Mouse (Mus musculus): ENCODE measurements at regions not wholly inside any gene's neighbourhood (a gene's known extent, or its start where the extent isn't known, plus 50 kb on each side); places are given as distances from the start of the nearest gene placed in this dataset.

DNA sequence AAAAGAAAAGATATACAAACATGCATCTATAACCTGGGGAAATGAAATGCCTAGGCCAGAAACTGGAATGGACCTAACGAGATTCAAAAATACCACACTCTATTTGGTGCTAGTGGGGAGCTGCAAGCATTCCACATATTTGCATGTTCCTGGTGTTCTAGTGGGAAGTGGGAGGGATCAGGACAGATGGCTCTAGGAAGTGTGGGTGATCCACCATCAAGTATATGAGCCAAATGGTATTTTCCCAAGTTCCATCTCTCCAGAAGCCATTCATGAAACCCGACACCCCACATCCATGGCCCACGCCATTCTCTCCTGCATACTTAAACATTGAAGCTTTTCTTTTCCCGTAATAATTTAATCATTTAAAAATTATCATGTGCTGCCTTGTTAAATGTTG, 218.2 kb downstream of the Qdpr start:
- Histone ChIP-seq H3K27me3 (ENCODE audit: control insufficient read depth, insufficient read depth, low read depth, low read length) (no peaks in the 10 kb centered on the region), H3K9me3 (ENCODE audit: control insufficient read depth, low read length) (no peaks in the 10 kb centered on the region), H3K36me3 (ENCODE audit: control insufficient read depth, insufficient read depth, low read length) (no peaks in the 10 kb centered on the region), H3K9ac (ENCODE audit: low read length) (no peak overlapping the region), H3K4me3 (ENCODE audit: low read length) (no peak overlapping the region), H3K4me2 (ENCODE audit: low read depth, low read length) (no peak overlapping the region), H3K27ac (ENCODE audit: low read length) (no peak overlapping the region), H3K4me1 (replicated peaks; ENCODE audit: control insufficient read depth, insufficient read depth, low read length) (no peaks in the 10 kb centered on the region)
- WGBS = 53% methylated on average over 4 of the region's 4 CpGs
- ATAC-seq (ENCODE audit: low read depth) = peak; percentile 26; the same call in 1 of the 2 replicates

DNA sequence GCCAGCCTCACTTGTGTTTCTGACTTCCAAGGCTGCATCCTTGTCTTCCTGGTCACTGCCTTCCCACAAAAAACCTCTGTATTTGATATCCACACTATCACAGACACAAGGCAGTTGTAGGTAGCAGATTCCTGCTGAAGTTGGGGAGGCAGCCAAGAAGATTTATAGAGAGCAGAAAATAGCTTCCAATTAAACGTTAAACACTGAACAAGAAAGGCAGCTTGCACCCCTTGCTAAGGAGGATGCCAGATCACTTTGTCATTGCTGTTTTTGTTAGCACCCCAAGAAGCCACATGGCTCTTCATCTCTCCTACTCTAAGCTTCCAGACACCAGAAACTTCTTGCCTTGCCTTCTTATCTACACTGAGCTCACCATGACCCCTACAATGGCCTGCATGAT, 219.9 kb downstream of the Qdpr start:
- no peak overlapping the region for H3K4me3 ChIP-seq (ENCODE audit: low read length)
- no peak overlapping the region for H3K27ac ChIP-seq (ENCODE audit: low read length)
- ATAC-seq (ENCODE audit: low read depth) = no peak
- no peaks in the 10 kb centered on the region for H3K4me1 ChIP-seq (replicated peaks; ENCODE audit: control insufficient read depth, insufficient read depth, low read length)
- H3K4me2 ChIP-seq (ENCODE audit: low read depth, low read length) = no peak overlapping the region
- no peaks in the 10 kb centered on the region for H3K27me3 ChIP-seq (ENCODE audit: control insufficient read depth, insufficient read depth, low read depth, low read length)
- H3K9me3 ChIP-seq (ENCODE audit: control insufficient read depth, low read length) = no peaks in the 10 kb centered on the region
- whole genome bisulfite sequencing = 52% methylated on average over 1 of the region's 1 CpGs
- H3K9ac ChIP-seq (ENCODE audit: low read length) = no peak overlapping the region
- no peaks in the 10 kb centered on the region for H3K36me3 ChIP-seq (ENCODE audit: control insufficient read depth, insufficient read depth, low read length)

DNA sequence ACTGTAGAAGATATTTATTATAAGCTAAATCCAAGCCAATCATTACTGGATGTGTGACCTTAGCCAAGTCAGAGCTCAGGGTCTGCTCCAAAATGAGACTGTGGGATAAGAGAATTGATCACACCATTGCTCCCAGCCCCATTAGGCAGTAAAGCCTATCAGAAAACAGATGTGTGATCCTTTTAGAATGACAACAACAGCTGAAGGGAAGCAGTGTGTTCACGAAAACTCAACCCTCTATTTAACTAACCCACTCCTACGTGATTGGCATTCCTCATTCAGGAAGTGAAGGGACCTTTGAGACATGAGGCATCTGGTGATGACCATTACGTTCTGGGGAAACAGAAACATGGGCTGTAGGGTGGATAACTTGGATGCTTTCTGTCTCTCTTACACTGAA, 220.6 kb downstream of the Qdpr start:
- WGBS = 55% methylated on average over 3 of the region's 3 CpGs
- no peak for ATAC-seq (ENCODE audit: low read depth)
- no peak overlapping the region for H3K4me3 ChIP-seq (ENCODE audit: low read length)
- no peaks in the 10 kb centered on the region for H3K4me1 ChIP-seq (replicated peaks; ENCODE audit: control insufficient read depth, insufficient read depth, low read length)
- no peaks in the 10 kb centered on the region for H3K9me3 ChIP-seq (ENCODE audit: control insufficient read depth, low read length)
- no peaks in the 10 kb centered on the region for H3K36me3 ChIP-seq (ENCODE audit: control insufficient read depth, insufficient read depth, low read length)
- no peak overlapping the region for H3K9ac ChIP-seq (ENCODE audit: low read length)
- no peak overlapping the region for H3K27ac ChIP-seq (ENCODE audit: low read length)
- no peaks in the 10 kb centered on the region for H3K27me3 ChIP-seq (ENCODE audit: control insufficient read depth, insufficient read depth, low read depth, low read length)
- no peak overlapping the region for H3K4me2 ChIP-seq (ENCODE audit: low read depth, low read length)

DNA sequence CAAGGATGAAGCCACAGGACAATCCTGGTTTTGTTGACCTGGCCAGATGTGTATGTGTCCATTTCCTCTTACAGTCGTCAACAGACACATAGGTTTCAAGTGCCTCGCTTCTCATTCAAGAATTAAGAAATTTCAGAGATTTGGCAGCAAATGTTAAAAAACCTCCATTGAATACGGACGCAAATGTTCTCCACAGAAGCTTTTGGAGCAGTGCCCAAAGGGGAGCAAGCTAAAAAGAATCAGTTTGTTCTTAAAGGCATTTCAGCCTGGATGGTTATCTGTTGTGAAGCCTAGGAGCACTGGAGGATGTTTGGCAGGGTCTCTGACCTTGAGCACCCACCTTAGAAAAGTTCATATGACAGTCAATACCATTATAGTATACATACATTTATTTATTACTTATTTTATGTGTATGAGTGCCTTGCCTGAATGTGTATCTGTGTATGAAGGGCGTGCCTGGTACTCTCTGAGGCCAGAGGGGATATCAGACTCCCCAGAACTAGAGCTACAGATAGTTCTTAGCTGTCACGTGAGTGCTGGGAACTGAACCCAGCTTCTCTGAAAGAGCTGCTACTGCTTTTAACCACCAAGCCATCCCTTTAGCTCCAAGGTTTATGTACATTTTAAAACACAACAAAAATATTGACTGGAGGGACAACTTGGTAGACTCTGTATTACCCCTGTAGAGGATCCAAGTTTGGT, 221.7 kb downstream of the Qdpr start:
- ATAC-seq (ENCODE audit: low read depth) = no peak
- Histone ChIP-seq H3K27me3 (ENCODE audit: control insufficient read depth, insufficient read depth, low read depth, low read length) (no peaks in the 10 kb centered on the region), H3K9me3 (ENCODE audit: control insufficient read depth, low read length) (no peaks in the 10 kb centered on the region), H3K4me3 (ENCODE audit: low read length) (no peak overlapping the region), H3K36me3 (ENCODE audit: control insufficient read depth, insufficient read depth, low read length) (no peaks in the 10 kb centered on the region), H3K27ac (ENCODE audit: low read length) (no peak overlapping the region), H3K4me1 (replicated peaks; ENCODE audit: control insufficient read depth, insufficient read depth, low read length) (no peaks in the 10 kb centered on the region), H3K9ac (ENCODE audit: low read length) (no peak overlapping the region), H3K4me2 (ENCODE audit: low read depth, low read length) (no peak overlapping the region)
- 67% methylated on average over 6 of the region's 6 CpGs for WGBS

DNA sequence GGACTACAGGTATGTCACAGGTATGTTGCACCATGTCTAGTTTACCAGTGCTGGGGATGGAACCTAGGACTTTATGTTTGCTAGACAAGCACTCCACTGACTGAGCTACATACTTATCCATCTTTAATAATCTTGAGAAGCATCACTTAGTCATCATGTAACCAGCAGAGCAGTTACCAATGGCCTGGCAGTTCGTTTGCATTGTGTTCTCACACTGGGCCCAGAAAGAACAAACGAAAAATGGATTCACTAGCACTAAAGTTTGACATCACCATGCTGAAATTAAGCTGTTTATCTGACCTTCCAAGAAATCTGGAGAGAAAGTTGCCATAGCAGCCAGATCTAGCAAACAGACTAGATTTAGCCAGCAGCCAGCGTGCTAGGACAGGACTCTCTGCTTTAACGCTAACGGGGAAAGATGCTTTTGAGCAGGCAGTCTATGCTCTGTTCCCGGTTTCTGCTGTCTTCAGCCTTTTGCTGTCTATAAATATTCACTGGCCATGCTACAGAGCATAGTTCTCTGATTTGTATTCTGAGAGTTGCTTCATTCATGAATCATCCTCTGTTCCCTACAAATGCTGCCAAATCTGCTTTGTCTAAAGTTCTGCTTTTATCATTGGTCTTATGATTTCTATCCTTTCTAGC, 229.6 kb downstream of the Qdpr start:
- 50% methylated on average over 6 of the region's 6 CpGs for WGBS
- Histone ChIP-seq H3K4me3 (ENCODE audit: low read length) (no peak overlapping the region), H3K27ac (ENCODE audit: low read length) (no peak overlapping the region), H3K36me3 (ENCODE audit: control insufficient read depth, insufficient read depth, low read length) (no peaks in the 10 kb centered on the region), H3K9ac (ENCODE audit: low read length) (no peak overlapping the region), H3K4me2 (ENCODE audit: low read depth, low read length) (no peak overlapping the region), H3K27me3 (ENCODE audit: control insufficient read depth, insufficient read depth, low read depth, low read length) (no peaks in the 10 kb centered on the region), H3K4me1 (replicated peaks; ENCODE audit: control insufficient read depth, insufficient read depth, low read length) (no peaks in the 10 kb centered on the region), H3K9me3 (ENCODE audit: control insufficient read depth, low read length) (no peaks in the 10 kb centered on the region)
- no peak for ATAC-seq (ENCODE audit: low read depth)

DNA sequence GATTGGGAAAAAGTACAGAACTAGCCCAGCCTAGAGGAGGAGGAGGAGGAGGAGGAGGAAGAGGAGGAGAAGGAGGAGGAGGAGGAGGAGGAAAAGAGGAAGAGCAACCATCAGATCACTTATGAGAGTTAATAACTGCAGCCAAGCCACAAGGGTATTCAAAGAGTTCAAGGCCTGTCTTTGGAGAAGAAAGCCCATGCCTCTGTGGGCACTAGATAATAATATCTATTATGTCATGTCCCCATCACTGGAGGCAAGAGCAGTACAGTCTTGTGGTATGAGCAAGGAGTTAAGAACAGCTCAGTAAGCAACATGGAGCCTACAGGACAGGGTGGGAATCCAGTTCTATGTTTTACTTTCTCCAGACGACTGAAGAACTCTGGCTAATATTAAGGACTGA, 230.5 kb downstream of the Qdpr start:
- Histone ChIP-seq H3K4me2 (ENCODE audit: low read depth, low read length) (no peak overlapping the region), H3K9ac (ENCODE audit: low read length) (no peak overlapping the region), H3K36me3 (ENCODE audit: control insufficient read depth, insufficient read depth, low read length) (no peaks in the 10 kb centered on the region), H3K4me3 (ENCODE audit: low read length) (no peak overlapping the region), H3K27me3 (ENCODE audit: control insufficient read depth, insufficient read depth, low read depth, low read length) (no peaks in the 10 kb centered on the region), H3K27ac (ENCODE audit: low read length) (no peak overlapping the region), H3K4me1 (replicated peaks; ENCODE audit: control insufficient read depth, insufficient read depth, low read length) (no peaks in the 10 kb centered on the region), H3K9me3 (ENCODE audit: control insufficient read depth, low read length) (no peaks in the 10 kb centered on the region)
- no peak for ATAC-seq (ENCODE audit: low read depth)
- WGBS = 66% methylated on average over 1 of the region's 1 CpGs

DNA sequence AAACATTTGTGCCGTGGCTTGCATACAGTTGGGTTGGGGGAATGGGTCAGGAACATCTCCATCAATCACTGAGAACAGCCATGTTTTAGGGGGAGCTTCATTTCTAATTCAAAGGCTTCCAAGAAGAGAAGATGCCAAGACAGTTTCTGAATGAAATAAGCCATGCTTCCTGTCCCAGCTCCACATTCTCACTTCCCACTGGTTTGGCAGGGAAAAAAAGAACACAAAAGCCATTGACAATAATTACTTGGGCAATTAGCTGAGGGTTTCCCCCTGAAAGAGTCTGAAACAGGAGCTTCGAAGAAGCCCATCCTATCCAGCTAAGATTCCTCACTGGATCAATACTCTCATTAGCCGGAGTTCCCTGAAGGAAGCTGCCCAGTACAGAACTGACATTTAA, 230.9 kb downstream of the Qdpr start:
- H3K27ac ChIP-seq (ENCODE audit: low read length) = no peak overlapping the region
- H3K4me3 ChIP-seq (ENCODE audit: low read length) = no peak overlapping the region
- ATAC-seq (ENCODE audit: low read depth) = no peak
- no peak overlapping the region for H3K9ac ChIP-seq (ENCODE audit: low read length)
- no peaks in the 10 kb centered on the region for H3K4me1 ChIP-seq (replicated peaks; ENCODE audit: control insufficient read depth, insufficient read depth, low read length)
- H3K36me3 ChIP-seq (ENCODE audit: control insufficient read depth, insufficient read depth, low read length) = no peaks in the 10 kb centered on the region
- no peaks in the 10 kb centered on the region for H3K27me3 ChIP-seq (ENCODE audit: control insufficient read depth, insufficient read depth, low read depth, low read length)
- no peak overlapping the region for H3K4me2 ChIP-seq (ENCODE audit: low read depth, low read length)
- WGBS = 80% methylated on average over 3 of the region's 3 CpGs
- H3K9me3 ChIP-seq (ENCODE audit: control insufficient read depth, low read length) = no peaks in the 10 kb centered on the region

DNA sequence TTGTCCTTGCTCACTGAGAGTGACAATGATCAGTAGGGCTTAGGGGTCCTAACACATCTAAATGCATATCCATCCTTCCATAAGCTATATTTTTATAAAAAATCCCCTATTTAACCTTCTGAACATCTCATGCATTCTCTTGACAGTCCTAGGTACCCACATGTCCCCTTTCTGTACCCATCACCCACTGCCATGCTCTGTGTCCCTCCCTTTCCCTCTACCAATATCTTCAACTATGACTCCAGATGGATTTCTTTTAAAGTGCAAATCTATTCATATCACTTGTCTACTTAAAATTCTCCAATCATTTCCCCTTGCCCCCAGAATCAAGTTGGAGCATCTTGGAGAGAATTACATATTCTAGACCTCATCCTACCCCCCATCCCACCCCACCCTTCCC, 235.6 kb downstream of the Qdpr start:
- Histone ChIP-seq H3K4me2 (ENCODE audit: low read depth, low read length) (no peak overlapping the region), H3K27ac (ENCODE audit: low read length) (no peak overlapping the region), H3K9ac (ENCODE audit: low read length) (no peak overlapping the region), H3K9me3 (ENCODE audit: control insufficient read depth, low read length) (no peaks in the 10 kb centered on the region; the same call in 1 of the 2 replicates), H3K4me3 (ENCODE audit: low read length) (no peak overlapping the region), H3K27me3 (ENCODE audit: control insufficient read depth, insufficient read depth, low read depth, low read length) (no peaks in the 10 kb centered on the region), H3K4me1 (replicated peaks; ENCODE audit: control insufficient read depth, insufficient read depth, low read length) (no peaks in the 10 kb centered on the region), H3K36me3 (ENCODE audit: control insufficient read depth, insufficient read depth, low read length) (no peaks in the 10 kb centered on the region)
- no peak for ATAC-seq (ENCODE audit: low read depth)

DNA sequence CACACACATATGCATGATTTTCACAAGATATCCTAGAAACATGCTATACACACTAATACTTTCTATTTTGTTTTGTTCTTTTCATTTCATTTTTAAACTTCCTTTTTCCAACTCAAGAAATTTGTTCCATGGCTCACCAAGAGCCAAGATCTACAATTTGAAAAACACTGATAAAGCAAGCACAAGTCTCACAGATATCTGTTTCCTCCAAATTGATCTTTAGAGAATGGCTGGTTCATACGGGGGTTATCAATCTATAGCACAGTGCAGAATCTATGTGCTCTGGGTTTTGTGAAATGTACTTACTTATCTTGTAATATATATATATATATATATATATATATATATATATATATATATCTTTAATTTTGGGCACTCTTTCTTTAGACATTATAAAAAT, 251.6 kb downstream of the Qdpr start:
- Histone ChIP-seq H3K4me1 (replicated peaks; ENCODE audit: control insufficient read depth, insufficient read depth, low read length) (no peaks in the 10 kb centered on the region), H3K4me3 (ENCODE audit: low read length) (no peak overlapping the region), H3K9ac (ENCODE audit: low read length) (no peak overlapping the region), H3K4me2 (ENCODE audit: low read depth, low read length) (no peak overlapping the region), H3K9me3 (ENCODE audit: control insufficient read depth, low read length) (no peaks in the 10 kb centered on the region), H3K36me3 (ENCODE audit: control insufficient read depth, insufficient read depth, low read length) (no peaks in the 10 kb centered on the region), H3K27ac (ENCODE audit: low read length) (no peak overlapping the region), H3K27me3 (ENCODE audit: control insufficient read depth, insufficient read depth, low read depth, low read length) (no peaks in the 10 kb centered on the region)
- 81% methylated on average over 1 of the region's 1 CpGs for WGBS
- ATAC-seq (ENCODE audit: low read depth) = no peak
